Mouse (Mus musculus) liver, adult 2 months (tissue): ENCODE measurements around the gene Ralgapa2. TPM values are rescaled to one million over a fixed set of nuclear protein-coding genes. Genes with fewer than 3 reads are reported as not detected.

Experiments used
- DNase-seq: peaks from one replicate; pipeline ENCODE4 v3.0.0-alpha.2; 2011; ENCODE audit warnings: low read depth, low spot score; ENCODE audit errors: extremely low read depth
- H3K27ac ChIP-seq: fragments of 200-500 bp; replicated peaks from 2 replicates; pipeline ENCODE4 v1.5.1; 2012; ENCODE audit warnings: low read depth, mild to moderate bottlenecking, control low read depth, inconsistent platforms, low read length; ENCODE audit not compliant: insufficient read depth
- H3K27me3 ChIP-seq: fragments of 200-500 bp; 2 replicates; pipeline ENCODE4 v1.6.1; 2012; ENCODE audit warnings: mild to moderate bottlenecking, moderate library complexity, low read length, inconsistent platforms; ENCODE audit not compliant: control insufficient read depth, insufficient read depth
- H3K36me3 ChIP-seq: fragments of 200-500 bp; 2 replicates; pipeline ENCODE4 v1.6.1; 2012; ENCODE audit warnings: low read length, inconsistent platforms; ENCODE audit not compliant: control insufficient read depth, insufficient read depth
- H3K4me1 ChIP-seq: fragments of 200-500 bp; 2 replicates; pipeline ENCODE4 v1.6.1; 2011; ENCODE audit warnings: low read length; ENCODE audit not compliant: control insufficient read depth, insufficient read depth
- H3K4me3 ChIP-seq: fragments of 200-500 bp; 2 replicates; pipeline ENCODE4 v1.5.1; 2011; ENCODE audit warnings: low read depth, mild to moderate bottlenecking, control low read depth, low read length, moderate library complexity; ENCODE audit not compliant: insufficient read depth
- H3K79me2 ChIP-seq: fragments of 200-500 bp; 2 replicates; pipeline ENCODE4 v1.6.1; 2012; ENCODE audit warnings: inconsistent platforms, mild to moderate bottlenecking, low read length, moderate library complexity; ENCODE audit not compliant: control insufficient read depth, insufficient read depth
- H3K9ac ChIP-seq: fragments of 200-500 bp; 2 replicates; pipeline ENCODE4 v1.6.1; 2012; ENCODE audit warnings: low read depth, mild to moderate bottlenecking, control low read depth, inconsistent platforms, low read length
- CTCF ChIP-seq: fragments of 200-500 bp; IDR thresholded peaks from 2 replicates; pipeline ENCODE4 v1.5.1; 2011; ENCODE audit warnings: low read depth, low read length, control low read depth
- POLR2A ChIP-seq: fragments of 200-500 bp; IDR thresholded peaks from 2 replicates; pipeline ENCODE4 v1.6.1; 2011; ENCODE audit warnings: low read length, control low read depth; ENCODE audit not compliant: insufficient read depth; ENCODE audit errors: extremely low read depth
- WGBS: fragments of 180-500 bp; shearing (Covaris S2); methylation state at CpG from one replicate; pipeline ENCODE4 v1.1.7; 2018; 5-methylcytosine and 5-hydroxymethylcytosine counted together
- polyA plus RNA-seq: library from polyadenylated mRNA; depleted of rRNA; stranded (reverse); fragments of >200 nt; gene quantifications from 2 replicates; pipeline ENCODE4 v1.2.3, GENCODE M21; 2012
- total RNA-seq: library from RNA; depleted of rRNA; stranded (reverse); fragments of >200 nt; gene quantifications from 2 replicates; pipeline ENCODE4 v1.2.3, GENCODE M21; 2014

The Ralgapa2 gene
- total and polyA plus RNA-seq, 2 experiments, result 12.4 to 54.2 TPM

- H3K36me3 ChIP-seq, result no peaks in the 10 kb centered on the region
- no peak for DNase-seq
- no peaks in the 10 kb centered on the region for H3K79me2 ChIP-seq
- H3K9ac ChIP-seq, result no peak overlapping the region
- 2% methylated on average over 68 of the region's 75 CpGs for WGBS
- H3K4me1 ChIP-seq, result 0 out of 2 replicates have a peak, but pooled peaks cover 1% of the 10 kb centered on the region
- peaks cover 54% of the 10 kb centered on the region for H3K27me3 ChIP-seq
- H3K27ac ChIP-seq, result no peak overlapping the region
- peak overlapping the region; percentile 34; the same call in 1 of the 2 replicates for H3K4me3 ChIP-seq
- TF ChIP-seq POLR2A (no peak), CTCF (no peak)
Observed at GRCm38 (mm10) chr2:146223176-146223905, 288.8 kb downstream of the Ralgapa2 start.

DNA sequence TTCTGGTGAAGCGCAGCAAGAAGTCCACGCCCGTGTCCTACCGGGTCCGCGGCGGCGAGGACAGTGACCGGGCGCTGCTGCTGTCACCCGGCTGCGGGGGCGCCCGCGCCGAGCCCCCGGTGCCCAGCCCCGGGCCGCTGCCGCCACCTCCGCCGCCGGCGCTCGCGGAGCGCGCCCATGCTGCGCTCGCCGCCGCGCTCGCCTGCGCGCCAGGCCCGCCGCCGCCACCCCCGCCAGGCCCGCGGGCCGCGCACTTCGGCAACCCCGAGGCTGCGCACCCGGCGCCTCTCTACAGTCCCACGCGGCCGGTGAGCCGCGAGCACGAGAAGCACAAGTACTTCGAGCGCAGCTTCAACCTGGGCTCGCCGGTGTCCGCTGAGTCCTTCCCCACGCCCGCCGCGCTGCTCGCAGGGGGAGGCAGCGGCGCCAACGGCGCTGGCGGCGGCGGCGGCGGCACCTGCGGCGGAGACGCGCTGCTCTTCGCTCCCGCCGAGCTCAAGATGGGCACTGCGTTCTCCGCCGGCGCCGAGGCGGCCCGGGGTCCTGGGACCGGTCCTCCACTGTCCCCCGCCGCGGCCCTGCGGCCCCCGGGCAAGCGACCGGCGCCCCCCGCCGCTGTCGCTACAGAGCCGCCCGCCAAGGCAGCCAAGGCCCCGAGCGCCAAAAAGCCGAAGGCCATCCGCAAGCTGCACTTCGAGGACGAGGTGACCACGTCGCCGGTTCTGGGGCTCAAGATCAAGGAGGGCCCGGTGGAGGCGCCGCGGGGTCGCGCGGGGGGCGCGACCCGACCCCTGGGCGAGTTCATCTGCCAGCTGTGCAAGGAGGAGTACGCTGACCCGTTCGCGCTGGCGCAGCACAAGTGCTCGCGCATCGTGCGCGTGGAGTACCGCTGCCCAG, 289.6 kb downstream of the Ralgapa2 start:
- no peak overlapping the region for H3K27ac ChIP-seq
- H3K27me3 ChIP-seq, result peaks cover 58% of the 10 kb centered on the region
- peak overlapping the region; percentile 34; the same call in 1 of the 2 replicates for H3K4me3 ChIP-seq
- H3K36me3 ChIP-seq, result no peaks in the 10 kb centered on the region
- TF ChIP-seq POLR2A (no peak), CTCF (no peak)
- no peaks in the 10 kb centered on the region for H3K79me2 ChIP-seq
- no peak for DNase-seq
- no peak overlapping the region for H3K9ac ChIP-seq
- H3K4me1 ChIP-seq, result 0 out of 2 replicates have a peak, but pooled peaks cover 3% of the 10 kb centered on the region
- 3% methylated on average over 121 of the region's 133 CpGs for WGBS

DNA sequence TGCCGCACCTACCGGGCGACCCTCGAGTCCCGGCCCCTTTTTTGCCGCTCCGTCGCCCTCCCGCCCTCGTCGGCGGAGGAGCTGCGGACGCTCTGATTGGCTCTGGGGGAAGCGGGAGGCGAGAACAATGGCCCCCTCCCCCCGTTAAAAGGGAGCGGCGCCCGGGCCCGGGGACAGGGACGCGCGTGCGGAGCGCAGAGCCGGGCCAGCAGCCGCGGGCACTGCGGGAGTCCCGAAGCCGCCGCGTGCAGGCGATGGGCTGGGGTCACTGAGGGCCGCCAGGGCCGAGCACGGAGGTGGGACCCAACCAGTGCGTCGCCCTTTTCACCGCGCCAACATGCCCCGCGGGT, 290.2 kb downstream of the Ralgapa2 start:
- 0 out of 2 replicates have a peak, but pooled peaks cover 3% of the 10 kb centered on the region for H3K4me1 ChIP-seq
- no peaks in the 10 kb centered on the region for H3K36me3 ChIP-seq
- H3K9ac ChIP-seq, result no peak overlapping the region
- WGBS, result 2% methylated on average over 43 of the region's 44 CpGs
- no peaks in the 10 kb centered on the region for H3K79me2 ChIP-seq
- TF ChIP-seq POLR2A (no peak), CTCF (no peak)
- H3K27ac ChIP-seq, result no peak overlapping the region
- DNase-seq, result no peak
- H3K27me3 ChIP-seq, result peaks cover 60% of the 10 kb centered on the region
- peak overlapping the region; percentile 29; the same call in 1 of the 2 replicates for H3K4me3 ChIP-seq

DNA sequence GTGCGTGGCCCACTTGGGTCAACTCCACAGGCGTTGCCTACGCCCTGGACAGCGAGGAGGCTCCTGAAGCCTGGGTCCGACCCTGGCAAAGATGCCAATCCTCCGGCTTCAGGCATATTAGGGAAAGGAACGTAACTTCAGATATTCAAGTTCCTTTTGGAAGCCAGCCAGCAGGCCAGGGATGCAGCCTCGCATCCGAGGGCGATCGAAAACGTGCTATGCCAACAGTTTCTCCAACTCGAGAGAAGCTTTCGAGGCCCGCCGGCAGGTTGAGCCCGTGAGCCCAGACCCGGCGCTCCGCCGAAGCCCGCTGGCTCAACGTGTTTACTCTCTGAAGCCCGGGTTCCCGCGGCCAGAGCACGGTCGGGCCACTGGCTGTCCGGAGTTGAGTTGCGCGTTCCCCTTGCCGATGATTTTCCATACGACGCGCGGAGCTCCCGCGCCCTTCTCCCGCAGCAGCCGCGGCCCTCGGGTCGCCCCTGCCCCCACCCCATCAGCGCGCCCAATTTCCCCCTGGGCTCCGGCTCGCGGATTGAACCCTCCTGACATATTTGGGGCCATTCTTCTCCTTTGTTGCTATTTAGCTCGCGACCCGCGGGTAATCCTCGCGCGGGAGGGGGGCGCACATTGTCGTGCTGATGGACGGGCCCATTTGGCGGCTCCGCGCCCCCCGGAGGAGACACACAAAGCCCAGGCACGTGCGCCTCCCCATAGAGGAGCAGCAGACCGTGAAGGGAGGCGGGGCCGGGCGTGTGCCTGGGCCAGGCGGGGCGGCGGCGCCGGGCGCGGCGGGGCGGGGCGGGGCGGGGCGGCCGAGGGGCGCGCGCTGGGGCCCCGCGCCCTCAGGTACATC, 290.8 kb downstream of the Ralgapa2 start, which contains the start of gene Insm1:
Insm1 (plus strand) TSS at position 846 of the 853 bp plus-strand sequence.
- H3K27me3 ChIP-seq, result peaks cover 58% of the 10 kb centered on the region
- DNase-seq, result no peak
- WGBS, result 3% methylated on average over 67 of the region's 86 CpGs

DNA sequence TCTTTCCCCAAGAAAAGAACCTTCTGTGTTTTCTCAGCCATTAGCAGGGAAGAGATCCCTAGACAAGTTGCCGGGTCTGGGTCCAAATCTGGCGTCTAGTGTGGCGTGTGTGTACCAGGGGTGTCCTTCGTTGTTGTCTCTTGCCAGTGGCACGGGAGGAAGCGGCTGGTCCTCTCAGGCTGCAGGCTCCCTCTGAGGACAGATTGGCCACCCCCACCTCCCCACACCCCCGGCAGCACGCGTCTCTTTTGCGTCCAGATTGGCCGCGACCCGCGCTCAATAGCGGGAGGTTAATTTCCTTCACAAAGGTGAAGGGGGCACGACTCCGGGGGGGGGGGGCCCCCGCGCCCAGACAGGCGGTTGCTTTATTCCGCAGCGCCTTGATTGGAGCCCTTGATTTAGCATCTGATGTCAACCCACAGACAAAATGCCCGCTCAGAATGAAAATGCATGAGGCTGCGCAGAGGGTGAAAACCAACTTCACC, 291.5 kb downstream of the Ralgapa2 start:
- no peak overlapping the region for H3K27ac ChIP-seq
- H3K27me3 ChIP-seq, result peaks cover 61% of the 10 kb centered on the region
- no peak overlapping the region for H3K4me3 ChIP-seq
- WGBS, result 8% methylated on average over 24 of the region's 24 CpGs
- H3K79me2 ChIP-seq, result no peaks in the 10 kb centered on the region
- 0 out of 2 replicates have a peak, but pooled peaks cover 3% of the 10 kb centered on the region for H3K4me1 ChIP-seq
- DNase-seq, result no peak
- TF ChIP-seq POLR2A (no peak), CTCF (no peak)
- H3K9ac ChIP-seq, result no peak overlapping the region
- H3K36me3 ChIP-seq, result no peaks in the 10 kb centered on the region

More for the DNA sequence above, 290.8 kb downstream of the Ralgapa2 start, which contains the start of gene Insm1:
- Histone ChIP-seq H3K9ac (no peak within 1 kb of the TSS), H3K4me1 (0 out of 2 replicates have a peak, but pooled peaks cover 3% of the 10 kb centered on the region), H3K4me3 (peak within 1 kb of the TSS; percentile 29; the same call in 1 of the 2 replicates), H3K27ac (no peak within 1 kb of the TSS), H3K36me3 (no peaks in the 10 kb centered on the region), H3K79me2 (no peaks in the 10 kb centered on the region)
- TF ChIP-seq POLR2A (no peak), CTCF (no peak)
